Mouse (Mus musculus) forebrain, embryonic 10.5 days (tissue): Measurements from ENCODE around the gene Oas1e. TPM values are rescaled to one million over a fixed set of nuclear protein-coding genes. Genes with fewer than 3 reads are reported as not detected.
A peak's percentile ranks its signal among the peaks of the same experiment; 100 is the strongest.
"Not testable (repeated sequence)": the region's sequence is repeated elsewhere in the genome, so short reads cannot be mapped to it uniquely, and the experiment has no call there.

Source experiments
- DNase-seq: peaks from one replicate; pipeline ENCODE4 v3.0.0-alpha.2; 2017; ENCODE audit warnings: low spot score; ENCODE audit errors: extremely low spot score
- H3K27ac ChIP-seq: fragments of 300-500 bp; sonication (generic); 2 replicates; pipeline ENCODE4 v1.5.1; 2016; ENCODE audit warnings: mild to moderate bottlenecking
- H3K27me3 ChIP-seq: fragments of 300-500 bp; sonication (generic); 2 replicates; pipeline ENCODE4 v1.6.1; 2016; ENCODE audit warnings: mild to moderate bottlenecking; ENCODE audit not compliant: poor library complexity, severe bottlenecking
- H3K36me3 ChIP-seq: fragments of 300-500 bp; sonication (generic); replicated peaks from 2 replicates; pipeline ENCODE4 v1.6.1; 2016; ENCODE audit warnings: mild to moderate bottlenecking, moderate library complexity
- H3K4me1 ChIP-seq: fragments of 300-500 bp; sonication (generic); 2 replicates; pipeline ENCODE4 v1.6.1; 2016
- H3K4me3 ChIP-seq: fragments of 300-500 bp; sonication (generic); 2 replicates; pipeline ENCODE4 v1.5.1; 2016; ENCODE audit warnings: mild to moderate bottlenecking, moderate library complexity
- H3K9me3 ChIP-seq: fragments of 300-500 bp; sonication (generic); 2 replicates; pipeline ENCODE4 v1.6.1; 2016; ENCODE audit warnings: mild to moderate bottlenecking, moderate library complexity
- WGBS: fragments of 180-500 bp; shearing (Covaris S2); methylation state at CpG from one replicate; pipeline ENCODE4 v1.1.7; 2016; 5-methylcytosine and 5-hydroxymethylcytosine counted together
- polyA plus RNA-seq: library from polyadenylated mRNA; unstranded; fragments of >200 nt; fragmentation: Nextera tagmentation; extraction: Ambion mirVana; gene quantifications from 2 replicates; pipeline ENCODE4 v1.2.1, GENCODE M21; 2016

Gene Oas1e
- polyA plus RNA-seq, 1 experiment from 2014 or later: not detected

DNA sequence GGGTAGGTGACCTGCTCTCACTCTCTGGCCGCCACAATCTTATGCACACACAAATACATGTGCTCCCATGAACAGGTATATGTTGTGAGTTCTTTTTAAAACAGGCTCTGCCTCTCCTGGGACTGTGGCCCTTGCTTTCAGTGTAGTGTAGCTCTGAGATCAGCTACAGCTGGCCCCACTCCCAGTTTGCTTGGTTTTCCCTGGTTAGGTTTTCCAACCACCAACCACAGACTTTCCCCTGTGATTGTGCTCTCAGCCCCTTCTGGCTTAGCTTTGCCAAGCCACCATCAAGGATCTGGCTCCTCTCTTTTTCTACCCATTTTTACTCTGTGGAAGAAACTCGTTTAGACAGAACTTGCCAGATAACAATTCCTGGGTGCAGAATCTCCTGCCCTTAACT lies 8.3 kb upstream of the Oas1e start:
- DNase-seq: no peak
- Histone ChIP-seq H3K27ac (no peak overlapping the region), H3K36me3 (no peaks in the 10 kb centered on the region), H3K9me3 (no peaks in the 10 kb centered on the region), H3K4me3 (no peak overlapping the region), H3K27me3 (no peaks in the 10 kb centered on the region), H3K4me1 (no peaks in the 10 kb centered on the region)
- WGBS: 71% methylated on average over 2 of the region's 2 CpGs

DNA sequence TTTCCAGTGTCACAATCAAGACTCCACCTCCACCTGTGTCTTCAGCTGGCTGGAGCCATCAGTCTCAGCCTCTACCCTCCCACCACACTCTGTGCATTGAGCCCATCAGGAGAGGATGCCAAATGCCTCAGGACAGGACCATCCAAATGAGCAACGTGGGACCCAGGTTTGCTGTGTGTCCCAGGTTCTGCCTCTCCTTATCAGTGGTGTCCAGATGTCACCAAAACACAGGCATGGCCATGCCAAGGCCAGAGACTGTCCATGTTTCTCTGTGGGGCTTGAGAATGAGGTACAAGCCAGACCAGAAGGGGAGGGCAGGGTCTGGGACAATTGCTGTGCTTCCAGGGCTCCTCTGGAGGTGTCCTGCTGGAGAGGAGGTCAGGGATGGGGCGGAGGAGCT lies 3.6 kb upstream of the Oas1e start:
- H3K27me3 ChIP-seq, H3K9me3 ChIP-seq, H3K36me3 ChIP-seq, H3K27ac ChIP-seq, DNase-seq, H3K4me1 ChIP-seq, H3K4me3 ChIP-seq: not testable (repeated sequence)
- 57% methylated on average over 2 of the region's 2 CpGs for WGBS

DNA sequence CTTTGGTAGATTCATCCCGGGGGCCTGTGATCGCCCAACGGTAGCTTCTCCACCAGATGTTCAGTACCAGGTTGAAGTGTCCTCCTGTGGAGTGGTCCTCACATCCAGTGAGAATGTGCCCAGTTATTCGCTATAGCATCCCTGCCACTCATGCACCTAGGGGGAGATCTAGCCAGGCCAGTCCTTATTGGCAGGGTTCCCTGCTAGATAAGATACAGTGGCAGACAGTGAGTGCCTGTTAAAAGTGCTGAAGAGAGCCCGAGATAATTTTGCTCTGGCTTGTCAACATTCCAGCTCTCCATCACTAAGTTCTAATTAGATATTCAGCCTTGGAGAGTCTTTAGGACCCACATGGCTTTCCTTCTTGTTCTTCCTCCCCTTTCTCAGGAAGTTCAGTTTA lies 2.8 kb upstream of the Oas1e start:
- not testable (repeated sequence) for H3K9me3 ChIP-seq, H3K4me1 ChIP-seq, H3K36me3 ChIP-seq, H3K4me3 ChIP-seq, DNase-seq, H3K27me3 ChIP-seq, H3K27ac ChIP-seq
- 81% methylated on average over 5 of the region's 5 CpGs for WGBS

DNA sequence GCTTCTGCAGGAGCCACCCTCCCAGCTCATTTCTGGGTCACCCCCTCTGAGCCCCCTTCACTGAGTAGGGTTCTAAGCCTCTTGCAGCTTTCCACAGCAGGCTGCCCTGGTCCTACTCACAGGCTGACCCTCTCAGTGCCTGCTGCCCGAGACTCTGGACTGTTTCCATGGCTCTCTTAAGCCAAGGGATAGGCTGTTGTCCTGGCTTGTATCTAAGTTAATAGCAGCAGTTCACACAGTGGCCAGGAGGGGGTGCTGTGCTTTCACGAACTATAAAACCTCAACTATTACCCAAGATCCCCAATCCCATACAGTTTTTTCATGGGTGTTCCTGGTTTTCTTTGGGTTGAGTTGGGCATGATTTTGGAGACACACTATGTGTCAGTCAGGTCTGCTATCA lies 2.3 kb downstream of the Oas1e start:
- Histone ChIP-seq H3K27me3 (no peaks in the 10 kb centered on the region), H3K27ac (no peak overlapping the region), H3K4me3 (no peak overlapping the region), H3K4me1 (no peaks in the 10 kb centered on the region), H3K36me3 (no peaks in the 10 kb centered on the region), H3K9me3 (no peaks in the 10 kb centered on the region)
- 38% methylated on average over 2 of the region's 2 CpGs for WGBS
- peak; percentile 44 for DNase-seq

DNA sequence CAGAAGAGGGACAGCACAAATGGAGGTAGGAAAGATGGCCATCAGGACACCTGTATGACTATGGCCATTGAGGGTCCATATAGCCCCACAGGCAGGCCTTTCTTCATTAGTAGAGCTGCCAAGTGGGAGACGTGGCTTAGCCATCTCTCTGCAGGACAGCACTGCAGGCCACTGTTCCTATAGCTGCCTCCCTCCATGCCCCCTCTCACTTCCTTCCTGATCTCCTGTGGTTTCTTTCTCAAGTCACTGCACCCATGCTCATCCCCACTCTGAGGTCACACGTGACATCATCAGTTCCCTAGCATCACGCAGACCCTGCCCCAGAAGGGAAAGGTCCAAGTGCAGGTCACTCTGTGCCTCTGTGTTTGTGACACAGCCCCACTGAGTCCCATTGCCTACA lies 8.3 kb downstream of the Oas1e start:
- H3K4me3 ChIP-seq: no peak overlapping the region
- H3K4me1 ChIP-seq: no peaks in the 10 kb centered on the region
- no peak for DNase-seq
- no peaks in the 10 kb centered on the region for H3K27me3 ChIP-seq
- no peaks in the 10 kb centered on the region for H3K36me3 ChIP-seq
- 79% methylated on average over 3 of the region's 3 CpGs for WGBS
- no peak overlapping the region for H3K27ac ChIP-seq
- H3K9me3 ChIP-seq: no peaks in the 10 kb centered on the region

DNA sequence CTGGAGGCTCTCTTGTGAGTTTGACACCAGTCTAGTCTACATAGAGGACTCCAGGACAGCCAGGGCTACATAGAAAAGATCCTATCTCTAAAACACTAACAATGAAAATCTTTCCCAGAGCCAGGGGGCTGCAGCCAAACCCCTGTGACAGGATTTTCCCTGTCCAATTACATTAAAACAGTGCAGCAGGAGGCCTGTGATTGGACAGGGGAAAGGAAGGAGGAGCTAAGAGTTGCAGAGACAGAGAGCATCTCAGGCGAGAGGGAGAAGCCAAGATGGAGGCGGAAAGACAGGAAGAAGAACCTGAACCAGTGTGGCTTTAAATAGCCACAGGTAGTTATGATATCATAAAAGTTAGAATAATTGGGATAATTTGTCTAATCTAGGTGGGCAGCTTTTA lies 12.9 kb downstream of the Oas1e start:
- no peaks in the 10 kb centered on the region for H3K36me3 ChIP-seq
- 81% methylated on average over 2 of the region's 2 CpGs for WGBS
- H3K27ac ChIP-seq: no peak overlapping the region
- no peaks in the 10 kb centered on the region for H3K4me1 ChIP-seq
- DNase-seq: no peak
- H3K27me3 ChIP-seq: no peaks in the 10 kb centered on the region
- no peaks in the 10 kb centered on the region for H3K9me3 ChIP-seq
- H3K4me3 ChIP-seq: no peak overlapping the region

DNA sequence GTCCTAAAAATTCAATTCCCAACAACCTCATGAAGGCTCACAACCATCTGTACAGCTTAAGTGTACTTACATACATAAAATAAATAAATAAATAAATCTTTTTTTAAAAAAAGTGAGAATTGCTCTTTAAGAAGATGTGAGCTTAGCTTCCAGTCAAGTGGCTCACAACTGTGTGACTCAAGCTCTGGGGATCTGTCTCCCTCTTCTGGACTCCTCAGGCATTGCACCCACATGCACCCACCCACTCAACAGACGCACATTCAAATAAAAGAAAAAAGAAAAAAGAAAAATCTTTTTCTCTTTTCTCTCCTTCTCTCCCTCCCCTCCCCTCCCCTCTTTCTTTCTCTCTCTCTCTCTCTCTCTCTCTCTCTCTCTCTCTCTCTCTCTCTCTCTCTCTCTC lies 13.7 kb downstream of the Oas1e start:
- H3K9me3 ChIP-seq: no peaks in the 10 kb centered on the region
- H3K27ac ChIP-seq: no peak overlapping the region
- no peak overlapping the region for H3K4me3 ChIP-seq
- DNase-seq: no peak
- H3K27me3 ChIP-seq: no peaks in the 10 kb centered on the region
- 100% methylated on average over 1 of the region's 1 CpGs for WGBS
- no peaks in the 10 kb centered on the region for H3K36me3 ChIP-seq
- H3K4me1 ChIP-seq: peaks cover 2% of the 10 kb centered on the region; the same call in 1 of the 2 replicates

DNA sequence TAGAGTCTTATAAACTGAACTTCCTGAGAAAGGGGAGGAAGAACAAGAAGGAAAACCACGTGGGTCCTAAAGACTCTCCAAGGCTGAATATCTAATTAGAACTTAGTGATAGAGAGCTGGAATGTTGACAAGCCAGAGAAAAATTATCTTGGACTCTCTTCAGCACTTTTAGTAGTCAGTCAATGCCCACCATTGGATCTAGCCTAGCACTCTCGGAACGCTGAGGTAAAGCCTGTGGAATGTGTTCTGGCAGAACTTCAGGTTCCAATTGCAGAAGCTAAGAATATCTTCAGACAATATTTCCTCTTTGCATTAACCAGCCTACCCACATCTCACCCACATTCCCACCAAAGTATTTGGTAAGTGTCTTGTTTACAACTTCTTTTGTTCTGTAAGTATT lies 15.4 kb downstream of the Oas1e start:
- Histone ChIP-seq H3K4me1 (peaks cover 7% of the 10 kb centered on the region; the same call in 1 of the 2 replicates), H3K36me3 (no peaks in the 10 kb centered on the region), H3K4me3 (no peak overlapping the region), H3K9me3 (no peaks in the 10 kb centered on the region), H3K27ac (no peak overlapping the region), H3K27me3 (no peaks in the 10 kb centered on the region)
- 61% methylated on average over 3 of the region's 3 CpGs for WGBS
- no peak for DNase-seq

DNA sequence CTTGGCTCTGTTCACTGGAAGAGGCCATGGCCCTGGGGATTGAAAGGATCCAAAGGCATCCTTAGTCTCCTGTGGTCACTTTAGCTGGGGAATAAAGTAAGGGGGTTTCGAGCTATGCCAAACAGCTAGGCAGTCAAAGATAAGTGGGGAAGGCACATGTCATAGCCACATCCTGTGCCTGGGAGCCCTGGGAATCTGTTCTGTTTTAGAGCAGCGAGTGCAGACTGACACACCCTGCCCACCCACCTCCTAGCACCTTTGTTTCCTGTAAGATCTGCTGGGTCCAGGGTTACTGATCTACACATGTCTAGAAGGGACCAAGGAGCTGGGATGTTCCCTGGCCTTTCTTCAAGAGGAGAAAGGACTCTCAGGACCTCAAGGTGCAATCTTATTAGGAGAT lies 16.4 kb downstream of the Oas1e start:
- 85% methylated on average over 2 of the region's 2 CpGs for WGBS

DNA sequence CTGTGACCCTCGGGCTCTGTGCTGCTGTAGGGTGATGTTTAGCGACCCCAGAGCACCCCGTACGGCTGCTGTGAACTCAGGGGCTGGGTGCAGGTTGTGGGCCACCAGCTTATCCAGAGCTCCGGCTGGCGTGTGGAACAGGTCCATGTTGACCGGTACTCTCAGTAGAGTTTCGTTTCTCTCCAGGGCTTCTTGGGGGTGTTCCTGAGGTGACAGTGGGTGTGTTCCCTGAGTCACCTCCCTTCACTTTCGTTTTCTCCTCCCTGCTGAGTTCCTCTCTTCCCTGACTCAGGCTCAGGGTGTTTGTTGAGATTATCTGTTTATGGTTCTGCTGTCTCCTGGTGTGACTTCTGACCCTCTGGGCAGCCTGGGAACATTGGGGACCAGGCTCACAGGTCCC lies 17.9 kb downstream of the Oas1e start, which contains the start of gene Oas3:
Oas3 (minus strand) TSS at position 184 of the 400 bp plus-strand sequence.
- no peaks in the 10 kb centered on the region for H3K9me3 ChIP-seq
- no peak within 1 kb of the TSS for H3K27ac ChIP-seq
- 88% methylated on average over 9 of the region's 9 CpGs for WGBS
- no peaks in the 10 kb centered on the region for H3K27me3 ChIP-seq
- no peak within 1 kb of the TSS for H3K4me3 ChIP-seq
- no peaks in the 10 kb centered on the region for H3K36me3 ChIP-seq
- no peak for DNase-seq
- H3K4me1 ChIP-seq: peaks cover 7% of the 10 kb centered on the region; the same call in 1 of the 2 replicates

More for the DNA sequence above, 16.4 kb downstream of the Oas1e start:
- H3K4me1 ChIP-seq: peaks cover 7% of the 10 kb centered on the region; the same call in 1 of the 2 replicates
- no peaks in the 10 kb centered on the region for H3K36me3 ChIP-seq
- H3K27ac ChIP-seq: no peak overlapping the region
- no peak for DNase-seq
- H3K4me3 ChIP-seq: no peak overlapping the region
- no peaks in the 10 kb centered on the region for H3K27me3 ChIP-seq
- H3K9me3 ChIP-seq: no peaks in the 10 kb centered on the region

DNA sequence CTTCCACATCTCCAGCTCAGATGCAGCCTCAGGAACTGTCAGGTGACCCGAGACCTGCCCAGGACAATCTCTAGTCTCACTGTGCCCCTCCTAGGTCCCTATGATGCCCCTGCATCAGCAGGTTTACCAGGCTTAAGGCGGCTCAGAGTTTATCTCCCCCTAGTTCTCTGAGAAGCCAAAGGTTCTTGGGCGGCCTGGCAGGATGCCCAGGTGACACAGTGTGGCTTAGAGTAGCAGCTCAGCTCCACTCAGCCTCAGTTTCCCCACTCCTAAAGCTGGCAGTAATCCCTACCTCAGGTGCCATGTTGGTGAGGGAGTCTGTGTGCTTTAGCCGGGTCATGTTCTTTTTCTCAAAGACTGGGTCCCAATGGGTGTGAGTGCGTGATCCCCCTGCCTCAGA lies 18.5 kb downstream of the Oas1e start:
- Histone ChIP-seq H3K9me3 (no peaks in the 10 kb centered on the region), H3K36me3 (no peaks in the 10 kb centered on the region), H3K27ac (no peak overlapping the region), H3K4me1 (peaks cover 7% of the 10 kb centered on the region; the same call in 1 of the 2 replicates), H3K4me3 (no peak overlapping the region), H3K27me3 (no peaks in the 10 kb centered on the region)
- 81% methylated on average over 5 of the region's 5 CpGs for WGBS
- no peak for DNase-seq

DNA sequence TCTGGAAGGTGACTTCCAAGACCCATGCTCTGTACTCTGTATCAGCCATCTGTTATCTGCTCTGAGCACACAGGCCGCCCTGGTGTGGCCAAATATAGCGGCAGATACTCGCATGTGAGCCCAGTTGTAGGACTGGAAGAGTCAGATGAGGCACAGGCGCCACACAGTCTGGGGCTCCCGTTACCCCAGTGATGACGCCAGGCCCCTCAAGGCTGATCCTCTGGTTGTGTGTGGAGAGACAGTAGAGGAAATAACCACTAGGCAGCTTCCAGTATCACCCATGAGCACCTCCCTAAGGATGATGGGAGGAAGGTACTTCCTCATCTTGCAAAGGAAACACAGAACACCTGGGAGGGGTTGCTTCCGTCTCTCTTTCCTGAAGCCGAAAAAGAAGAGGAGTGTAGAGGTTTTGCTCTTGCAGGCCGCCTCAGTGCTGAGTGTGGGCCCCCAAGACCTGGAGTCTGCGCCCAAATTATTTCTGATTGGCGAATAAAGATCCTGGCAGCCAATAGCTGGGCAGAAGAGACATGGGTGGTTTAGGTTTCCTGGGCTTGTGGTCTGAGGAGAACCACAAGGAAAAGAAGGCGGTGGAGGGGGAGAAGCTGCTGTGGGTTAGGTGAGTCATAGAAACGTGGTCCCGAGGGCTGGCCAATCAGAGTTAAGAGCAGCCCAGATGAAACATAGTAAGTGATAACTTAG lies 19.9 kb downstream of the Oas1e start:
- Histone ChIP-seq H3K4me3 (no peak overlapping the region), H3K27me3 (no peaks in the 10 kb centered on the region), H3K27ac (no peak overlapping the region), H3K9me3 (no peaks in the 10 kb centered on the region), H3K4me1 (peaks cover 7% of the 10 kb centered on the region; the same call in 1 of the 2 replicates), H3K36me3 (no peaks in the 10 kb centered on the region)
- WGBS: 83% methylated on average over 14 of the region's 14 CpGs
- DNase-seq: no peak

DNA sequence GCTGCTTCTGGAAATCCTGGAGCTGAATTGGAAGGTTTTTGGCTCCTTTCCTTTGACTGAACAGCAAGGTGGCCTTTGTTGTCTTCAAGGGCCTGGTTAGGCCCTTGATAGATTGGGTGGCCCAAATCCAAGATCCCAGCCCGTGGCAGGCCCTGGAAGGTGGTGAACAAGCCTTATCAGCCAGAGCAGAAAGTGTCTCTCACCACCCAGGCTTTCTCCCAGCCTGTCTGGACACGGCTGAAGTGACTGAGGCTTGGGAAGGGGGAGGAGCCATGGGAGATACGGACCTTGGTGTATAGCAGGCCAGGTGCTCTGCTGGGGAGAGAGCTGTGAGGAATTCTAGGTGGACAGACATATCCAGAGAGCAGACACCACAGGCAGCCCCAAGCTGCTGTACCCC lies 25.9 kb downstream of the Oas1e start:
- WGBS: 83% methylated on average over 3 of the region's 3 CpGs
- no peak for DNase-seq
- H3K27me3 ChIP-seq: no peaks in the 10 kb centered on the region
- no peaks in the 10 kb centered on the region for H3K4me1 ChIP-seq
- H3K4me3 ChIP-seq: no peak overlapping the region
- H3K36me3 ChIP-seq: no peaks in the 10 kb centered on the region
- no peaks in the 10 kb centered on the region for H3K9me3 ChIP-seq
- no peak overlapping the region for H3K27ac ChIP-seq

DNA sequence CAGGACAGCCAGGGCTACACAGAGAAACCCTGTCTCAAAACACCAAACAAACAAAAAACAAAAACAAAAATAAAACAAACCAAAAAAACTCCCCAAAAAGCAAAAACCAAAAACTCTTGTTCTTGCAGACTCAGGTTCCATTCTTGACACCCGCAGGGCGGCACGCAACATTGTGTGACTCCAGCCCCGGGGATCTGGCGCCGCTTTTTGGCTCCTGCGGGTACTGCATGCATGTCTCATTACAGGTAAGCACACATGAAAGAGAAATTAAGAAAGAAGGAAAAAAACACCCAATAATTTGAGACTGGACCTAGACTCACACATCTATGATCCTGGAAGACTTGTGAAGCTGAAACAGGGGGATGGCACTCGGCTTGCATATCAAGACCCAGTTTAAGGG lies 30.3 kb downstream of the Oas1e start:
- Histone ChIP-seq H3K27me3 (no peaks in the 10 kb centered on the region), H3K4me3 (no peak overlapping the region), H3K4me1 (peaks cover 10% of the 10 kb centered on the region; the same call in 1 of the 2 replicates), H3K9me3 (no peaks in the 10 kb centered on the region), H3K36me3 (no peaks in the 10 kb centered on the region), H3K27ac (no peak overlapping the region)
- no peak for DNase-seq
- WGBS: 75% methylated on average over 8 of the region's 8 CpGs
